Mouse (Mus musculus) kidney, adult 2 months (tissue): ENCODE data around the gene Slc7a1. TPM values are rescaled to one million over a fixed set of nuclear protein-coding genes. Genes with fewer than 3 reads are reported as not detected.

ENCODE experiments used
- DNase-seq: peaks from one replicate; pipeline ENCODE4 v3.0.0; 2021
- H3K27ac ChIP-seq: fragments of 200-500 bp; 2 replicates; pipeline ENCODE4 v1.5.1; 2012; ENCODE audit warnings: low read depth, low read length, control low read depth, inconsistent platforms; ENCODE audit not compliant: insufficient read depth
- H3K27me3 ChIP-seq: fragments of 200-500 bp; replicated peaks from 2 replicates; pipeline ENCODE4 v1.6.1; 2012; ENCODE audit warnings: mild to moderate bottlenecking, moderate library complexity, low read length, inconsistent platforms; ENCODE audit not compliant: control insufficient read depth, insufficient read depth
- H3K36me3 ChIP-seq: fragments of 200-500 bp; 2 replicates; pipeline ENCODE4 v1.6.1; 2012; ENCODE audit warnings: mild to moderate bottlenecking, moderate library complexity, low read length, inconsistent platforms; ENCODE audit not compliant: control insufficient read depth, insufficient read depth
- H3K4me1 ChIP-seq: fragments of 200-500 bp; 2 replicates; pipeline ENCODE4 v1.6.1; 2011; ENCODE audit warnings: low read length; ENCODE audit not compliant: control insufficient read depth, insufficient read depth
- H3K4me3 ChIP-seq: fragments of 200-500 bp; 2 replicates; pipeline ENCODE4 v1.5.1; 2011; ENCODE audit warnings: mild to moderate bottlenecking, low read depth, low read length, control low read depth; ENCODE audit not compliant: insufficient read depth
- CTCF ChIP-seq: fragments of 200-500 bp; conservative IDR thresholded peaks from 2 replicates; pipeline ENCODE4 v1.5.1; 2011; ENCODE audit warnings: low read depth, mild to moderate bottlenecking, control low read depth, low read length, moderate library complexity, mixed read lengths; ENCODE audit not compliant: insufficient read depth, insufficient read length
- POLR2A ChIP-seq: fragments of 200-500 bp; IDR thresholded peaks from one replicate; pipeline ENCODE4 v1.6.1; 2011; ENCODE audit warnings: low read depth, low read length, control low read depth
- WGBS: fragments of 180-500 bp; shearing (Covaris S2); methylation state at CpG from one replicate; pipeline ENCODE4 v1.1.7; 2018; 5-methylcytosine and 5-hydroxymethylcytosine counted together
- polyA plus RNA-seq: library from polyadenylated mRNA; depleted of rRNA; stranded (reverse); fragments of >200 nt; gene quantifications from 2 replicates; pipeline ENCODE4 v1.2.3, GENCODE M21; 2012

Gene Slc7a1
- polyA plus RNA-seq, 1 experiment = 4.0 TPM

GRCm38 (mm10) chr5:148406913-148407312 is 7.2 kb upstream of the Slc7a1 start:
- Histone ChIP-seq H3K36me3 (no peaks in the 10 kb centered on the region), H3K27me3 (peaks cover 2% of the 10 kb centered on the region), H3K4me1 (no peaks in the 10 kb centered on the region), H3K27ac (no peak overlapping the region), H3K4me3 (no peak overlapping the region)
- TF ChIP-seq POLR2A = no peak
- no peak for TF ChIP-seq CTCF
- DNase-seq = no peak
- WGBS = 98% methylated on average over 2 of the region's 2 CpGs

- no peaks in the 10 kb centered on the region for H3K36me3 ChIP-seq
- no peak overlapping the region for H3K27ac ChIP-seq
- no peaks in the 10 kb centered on the region; the same call in 1 of the 2 replicates for H3K4me1 ChIP-seq
- no peak overlapping the region for H3K4me3 ChIP-seq
- H3K27me3 ChIP-seq = peaks cover 2% of the 10 kb centered on the region
- TF ChIP-seq POLR2A (no peak), CTCF (no peak)
- no peak for DNase-seq
- WGBS = 96% methylated on average over 7 of the region's 7 CpGs
Measured at GRCm38 (mm10) chr5:148404548-148404947, 4.8 kb upstream of the Slc7a1 start.

- Histone ChIP-seq H3K4me1 (no peaks in the 10 kb centered on the region; the same call in 1 of the 2 replicates), H3K36me3 (no peaks in the 10 kb centered on the region), H3K27ac (no peak overlapping the region), H3K27me3 (peaks cover 2% of the 10 kb centered on the region), H3K4me3 (no peak overlapping the region)
- no peak for DNase-seq
- WGBS = 51% methylated on average over 4 of the region's 4 CpGs
- TF ChIP-seq POLR2A (no peak), CTCF (no peak)
Measured at GRCm38 (mm10) chr5:148402641-148403040, 2.9 kb upstream of the Slc7a1 start.

DNA sequence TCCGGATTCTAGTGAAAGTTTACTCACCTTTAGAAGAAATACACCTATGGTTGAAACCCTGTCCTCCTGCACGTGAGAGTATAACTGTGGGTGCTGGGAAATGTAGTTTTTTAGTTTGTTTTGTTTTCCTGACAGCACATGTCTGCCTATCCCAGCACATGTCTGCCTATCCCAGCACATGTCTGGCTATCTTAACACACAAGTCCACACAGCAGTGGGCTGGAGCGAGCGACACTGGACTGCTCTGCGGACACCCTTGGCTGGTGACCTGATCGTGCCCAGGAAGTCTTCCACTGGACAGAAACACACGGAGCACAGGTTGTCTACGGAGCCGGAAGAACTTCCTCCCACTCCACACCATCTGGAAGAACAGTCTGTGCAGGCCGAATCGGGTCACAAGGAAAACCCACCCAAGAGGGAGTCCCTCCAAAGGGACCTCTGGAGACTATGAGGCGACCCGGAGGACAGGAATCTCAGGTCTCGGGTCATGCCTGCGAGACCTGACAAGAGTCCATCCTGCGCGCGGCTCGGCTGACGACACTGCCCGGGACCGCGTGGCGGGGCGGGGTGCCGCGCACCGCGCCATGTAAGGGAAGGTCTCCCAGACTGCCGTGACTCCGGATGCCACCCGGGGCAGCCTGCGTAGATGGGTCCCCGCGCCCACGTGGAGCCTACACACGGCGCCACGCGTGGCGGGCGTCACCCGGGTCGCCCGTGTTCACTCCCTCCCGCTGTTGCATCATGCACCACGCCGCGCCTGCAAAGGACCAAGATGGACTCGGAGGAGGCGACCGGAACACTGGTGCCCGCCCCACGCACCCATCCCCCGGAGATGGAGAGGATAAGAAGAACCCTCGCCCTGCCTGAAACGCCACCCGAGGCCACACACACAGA is 691 bp downstream of the Slc7a1 start:
- WGBS = under 1% methylated on average over 58 of the region's 58 CpGs
- Histone ChIP-seq H3K27me3 (no peaks in the 10 kb centered on the region), H3K27ac (peak overlapping the region; percentile 74), H3K36me3 (no peaks in the 10 kb centered on the region), H3K4me1 (no peaks in the 10 kb centered on the region; the same call in 1 of the 2 replicates), H3K4me3 (peak overlapping the region; percentile 88)
- DNase-seq = peak; percentile 28
- TF ChIP-seq POLR2A = no peak
- no peak for TF ChIP-seq CTCF

DNA sequence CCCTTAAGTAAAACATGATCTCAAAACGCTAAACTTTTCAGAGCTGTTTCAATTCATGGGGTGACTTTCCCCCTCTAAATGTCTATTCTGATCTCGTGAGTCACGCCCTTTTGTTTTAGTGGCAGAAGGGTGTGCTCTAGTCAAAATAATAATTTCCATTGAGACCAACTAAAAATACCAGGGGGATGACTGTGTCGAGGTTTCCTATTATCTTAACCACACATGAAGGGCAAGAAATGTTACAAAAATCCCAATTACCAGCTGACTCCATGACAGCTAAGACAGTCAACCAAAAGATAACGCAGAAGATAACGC is 1.3 kb downstream of the Slc7a1 start:
- no peak overlapping the region for H3K4me3 ChIP-seq
- H3K4me1 ChIP-seq = no peaks in the 10 kb centered on the region; the same call in 1 of the 2 replicates
- TF ChIP-seq CTCF (no peak), POLR2A (no peak)
- no peaks in the 10 kb centered on the region for H3K36me3 ChIP-seq
- no peaks in the 10 kb centered on the region for H3K27me3 ChIP-seq
- no peak overlapping the region for H3K27ac ChIP-seq
- DNase-seq = no peak
- 56% methylated on average over 6 of the region's 6 CpGs for WGBS

- no peak for DNase-seq
- Histone ChIP-seq H3K36me3 (no peaks in the 10 kb centered on the region), H3K27me3 (no peaks in the 10 kb centered on the region), H3K27ac (no peak overlapping the region), H3K4me3 (no peak overlapping the region), H3K4me1 (no peaks in the 10 kb centered on the region; the same call in 1 of the 2 replicates)
- TF ChIP-seq POLR2A (no peak), CTCF (no peak)
- WGBS = 77% methylated on average over 5 of the region's 5 CpGs
Measured at GRCm38 (mm10) chr5:148397911-148398310, 1.8 kb downstream of the Slc7a1 start.

DNA sequence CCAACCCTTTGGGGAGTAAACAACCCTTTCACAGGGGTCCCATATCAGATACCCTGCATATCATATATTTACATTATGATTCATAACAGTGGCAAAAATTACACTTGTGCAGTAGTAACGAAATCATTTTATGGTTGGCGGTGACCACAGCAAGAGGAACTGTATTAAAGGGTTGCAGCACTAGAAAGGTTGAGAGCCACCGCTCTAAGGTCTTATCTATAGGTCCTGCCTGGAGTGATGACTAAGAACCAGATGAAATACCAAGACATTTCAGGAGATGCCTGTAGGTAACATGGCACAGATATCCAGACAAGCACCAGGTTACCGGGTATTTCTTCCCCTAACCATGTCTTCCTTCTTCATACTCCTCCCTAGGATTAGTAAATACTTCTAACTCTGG is 2.3 kb downstream of the Slc7a1 start:
- Histone ChIP-seq H3K4me1 (no peaks in the 10 kb centered on the region; the same call in 1 of the 2 replicates), H3K4me3 (no peak overlapping the region), H3K36me3 (no peaks in the 10 kb centered on the region), H3K27me3 (no peaks in the 10 kb centered on the region), H3K27ac (no peak overlapping the region)
- WGBS = 94% methylated on average over 4 of the region's 4 CpGs
- TF ChIP-seq CTCF = no peak
- TF ChIP-seq POLR2A = no peak
- DNase-seq = no peak

DNA sequence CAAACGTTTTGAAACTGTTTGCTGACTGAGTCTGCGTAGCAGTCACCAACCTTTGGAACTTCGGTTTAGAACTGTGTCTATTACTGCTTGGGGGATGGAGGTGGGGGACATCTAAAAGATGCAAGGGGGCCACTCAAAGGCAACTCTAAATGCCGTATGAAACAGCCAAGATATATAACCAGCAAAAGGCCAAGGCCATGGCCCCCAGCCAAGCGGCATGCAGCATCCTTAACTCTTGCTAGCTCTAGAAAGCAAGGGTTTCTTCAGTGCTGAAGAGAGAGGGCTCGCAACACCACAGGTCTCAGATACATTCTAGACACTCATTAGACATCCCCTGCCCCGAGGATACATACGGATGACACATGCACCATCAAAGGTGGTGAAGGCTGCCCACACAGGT is 6.4 kb downstream of the Slc7a1 start:
- WGBS = 83% methylated on average over 8 of the region's 8 CpGs
- no peak overlapping the region for H3K4me3 ChIP-seq
- no peak overlapping the region for H3K27ac ChIP-seq

More for the DNA sequence above, 6.4 kb downstream of the Slc7a1 start:
- H3K4me1 ChIP-seq = no peaks in the 10 kb centered on the region
- TF ChIP-seq CTCF = no peak
- no peaks in the 10 kb centered on the region for H3K27me3 ChIP-seq
- H3K36me3 ChIP-seq = no peaks in the 10 kb centered on the region
- no peak for DNase-seq
